Mouse (Mus musculus) ovary, postnatal 14 days (tissue): ENCODE measurements around the gene Nek9.

Experiments
- DNase-seq: peaks from one replicate; pipeline ENCODE4 v3.0.0; 2022; ENCODE audit warnings: low spot score

Gene Nek9

GRCm38 (mm10) chr12:85339243-85339729 is at the start of gene Nek9:
TSS of gene Nek9 (minus strand) at chr12:85339362.
- peak; percentile 88 for DNase-seq

DNA sequence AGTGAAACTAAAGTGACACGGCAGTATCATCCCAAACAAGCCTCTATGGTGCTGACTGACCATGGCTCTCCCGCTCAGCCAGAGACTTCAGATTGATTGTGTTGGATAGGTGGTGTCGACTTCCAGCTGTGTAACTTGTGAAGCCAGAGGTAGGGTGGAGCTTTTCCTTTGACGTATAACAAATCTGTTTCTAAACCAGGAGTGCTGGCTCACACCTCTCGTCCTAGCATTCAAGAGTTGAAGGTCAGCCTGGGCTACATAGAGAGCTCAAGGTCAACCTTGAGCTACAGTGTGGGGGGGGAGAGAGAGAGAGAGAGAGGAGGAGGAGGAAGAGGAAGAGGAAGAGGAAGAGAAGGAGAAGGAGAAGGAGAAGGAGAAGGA is 46.8 kb upstream of the Nek9 start:
- no peak for DNase-seq

GRCm38 (mm10) chr12:85385329-85385994 is 46.3 kb upstream of the Nek9 start:
- DNase-seq: no peak

DNA sequence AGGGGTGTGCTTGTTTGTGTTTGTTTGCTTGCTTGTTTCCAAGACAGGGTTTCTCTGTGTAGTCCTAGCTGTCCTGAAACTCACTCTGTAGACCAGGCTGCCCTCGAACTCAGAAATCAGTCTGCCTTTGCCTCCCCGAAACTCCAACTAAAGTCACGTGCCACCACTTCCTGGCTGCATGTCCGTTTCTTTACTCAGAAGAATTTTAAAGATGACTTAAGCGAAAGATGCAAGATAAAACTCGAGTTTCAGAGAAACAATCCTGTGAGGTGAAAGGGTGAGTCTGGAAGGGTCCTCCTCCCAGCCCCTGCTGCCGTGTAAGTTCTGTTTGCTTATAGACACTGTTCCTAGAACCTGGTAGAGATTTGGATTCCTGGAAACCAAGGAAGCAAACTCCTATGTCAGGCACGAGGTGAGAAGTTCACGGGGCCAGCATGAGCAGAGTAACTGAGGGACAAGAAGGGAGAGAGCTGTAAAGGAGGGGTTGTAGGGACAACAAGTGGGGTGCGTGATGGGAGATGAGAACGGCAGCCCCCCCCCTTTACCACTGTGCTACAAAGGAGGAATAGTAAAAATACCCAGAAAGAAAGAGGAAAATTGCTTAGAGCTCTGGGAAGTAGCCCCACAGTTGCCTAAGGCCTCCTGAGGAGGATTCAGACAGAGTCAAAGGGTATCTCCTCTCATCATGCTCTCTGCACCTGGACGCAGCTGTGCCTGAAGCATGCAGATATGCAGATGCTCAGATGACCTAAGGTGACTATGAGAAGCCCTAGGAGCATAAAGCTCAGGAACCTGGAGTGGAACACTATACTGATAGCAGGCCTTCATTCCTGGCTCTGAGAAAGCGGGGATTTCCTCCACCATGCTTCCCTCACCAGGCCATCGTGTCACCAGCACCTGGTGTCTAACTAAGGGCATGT is 43.9 kb upstream of the Nek9 start:
- no peak for DNase-seq

GRCm38 (mm10) chr12:85381570-85381969 is 42.4 kb upstream of the Nek9 start:
- DNase-seq: no peak

DNA sequence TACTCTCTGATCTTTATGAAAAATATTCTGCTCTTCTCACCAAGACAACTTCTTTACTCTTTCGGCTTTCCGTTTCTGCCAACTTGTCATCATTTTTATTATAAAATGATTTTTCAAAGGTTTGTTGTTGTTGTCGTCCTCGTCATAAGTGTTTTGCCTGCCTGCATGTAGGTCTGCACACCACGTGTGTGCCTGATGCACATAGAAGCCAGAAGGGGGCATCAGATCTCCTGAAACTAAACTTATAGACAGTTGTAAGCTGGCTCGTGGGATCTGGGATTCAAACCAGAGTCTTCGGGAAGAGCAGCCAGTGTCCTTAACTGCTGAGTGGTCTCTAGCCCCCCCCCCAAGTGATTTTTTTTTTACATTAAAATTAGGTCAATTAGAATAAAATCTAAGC is 41.8 kb upstream of the Nek9 start:
- no peak for DNase-seq

DNA sequence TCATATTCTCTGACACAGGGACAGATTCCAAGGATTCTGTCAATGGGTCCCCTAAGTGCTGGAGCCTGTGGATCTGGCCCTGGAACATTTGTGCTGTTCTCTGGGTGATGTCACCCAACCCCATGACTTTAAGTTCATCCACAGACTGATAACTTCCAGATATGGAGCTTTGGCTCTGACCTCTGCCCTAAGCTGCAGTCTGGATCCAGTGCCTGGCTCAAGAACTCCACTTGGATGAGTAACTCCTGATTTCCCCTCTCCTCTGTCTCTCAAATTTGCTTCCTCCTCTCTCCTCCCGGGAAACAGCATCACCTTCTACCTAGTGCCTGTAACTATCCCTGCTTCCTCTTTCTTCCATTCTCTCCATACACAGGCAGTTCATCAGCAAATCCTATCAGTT is 41.1 kb upstream of the Nek9 start:
- DNase-seq: no peak

DNA sequence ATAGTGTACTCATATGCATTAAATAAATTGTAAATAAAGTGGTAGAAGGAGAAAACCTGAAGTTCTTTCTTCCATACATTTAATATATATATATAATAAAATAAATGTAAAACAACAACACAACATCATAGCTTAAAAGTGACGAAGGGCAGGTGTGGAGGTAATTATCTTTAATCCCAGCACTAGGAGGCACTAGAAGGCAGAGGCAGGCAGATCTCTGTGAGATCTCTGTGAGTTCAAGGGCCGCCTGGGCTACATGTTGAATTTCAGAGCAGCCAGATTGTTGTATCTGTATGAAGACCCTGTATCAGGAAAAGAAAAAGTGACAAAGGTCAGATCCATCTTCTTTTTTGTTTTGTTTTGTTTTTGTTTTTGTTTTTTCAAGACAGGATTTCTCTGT is 39.1 kb upstream of the Nek9 start:
- no peak for DNase-seq

GRCm38 (mm10) chr12:85374561-85375272 is 35.6 kb upstream of the Nek9 start, which contains the start of gene Tmed10:
TSS of gene Tmed10 (minus strand) at chr12:85374847.
- DNase-seq: peak; percentile 78

GRCm38 (mm10) chr12:85373591-85374560 is 34.7 kb upstream of the Nek9 start:
- DNase-seq: peak; percentile 49

GRCm38 (mm10) chr12:85372068-85372665 is 33.0 kb upstream of the Nek9 start:
- no peak for DNase-seq

DNA sequence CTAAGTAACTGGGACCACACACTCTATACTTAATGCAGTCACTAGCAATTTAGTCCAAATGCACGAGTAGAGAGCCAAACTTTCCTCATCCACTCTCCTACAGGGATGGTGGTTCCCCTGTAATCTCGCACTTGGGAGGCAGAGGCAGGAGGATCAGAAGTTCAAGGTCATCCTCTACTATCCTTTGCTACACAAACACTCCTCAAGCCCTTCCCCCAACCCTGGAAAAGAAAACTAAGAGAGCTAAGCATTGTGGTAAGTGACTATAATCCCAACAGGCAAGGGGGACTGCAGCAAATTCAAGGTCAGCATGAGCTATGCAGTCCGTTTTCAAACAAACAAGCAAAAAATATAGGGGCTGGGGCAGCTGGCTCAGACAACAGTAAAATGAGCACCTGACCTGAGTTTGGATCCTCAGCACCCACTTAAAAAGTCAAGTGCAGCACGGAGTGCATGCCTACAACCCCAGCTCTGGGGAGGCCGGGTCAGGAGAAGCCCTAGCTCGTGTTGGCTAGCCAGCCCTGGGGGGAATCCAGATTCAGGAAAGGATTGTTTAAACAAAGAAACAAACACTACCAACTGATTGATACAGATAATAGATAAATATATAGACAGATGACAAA is 29.4 kb upstream of the Nek9 start:
- DNase-seq: no peak

GRCm38 (mm10) chr12:85366271-85366670 is 27.1 kb upstream of the Nek9 start:
- no peak for DNase-seq

DNA sequence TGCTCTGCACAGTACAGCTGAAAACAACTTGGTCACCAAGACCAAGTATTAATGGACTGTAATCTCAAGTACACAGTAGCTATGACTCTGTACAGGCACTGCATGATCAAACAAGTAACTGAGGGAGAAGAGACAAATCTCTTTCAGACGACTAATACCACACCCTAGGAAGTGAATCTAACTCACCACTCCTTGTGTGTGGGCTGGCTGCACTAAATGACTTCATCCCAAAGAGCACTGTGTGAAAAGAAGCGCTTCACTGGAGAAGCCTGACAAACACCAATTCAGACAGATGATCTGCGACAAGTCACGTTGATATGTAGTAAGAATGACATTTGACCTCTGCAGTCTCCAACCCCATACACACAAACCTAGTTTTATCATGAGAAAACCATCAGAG is 23.3 kb upstream of the Nek9 start:
- DNase-seq: no peak

DNA sequence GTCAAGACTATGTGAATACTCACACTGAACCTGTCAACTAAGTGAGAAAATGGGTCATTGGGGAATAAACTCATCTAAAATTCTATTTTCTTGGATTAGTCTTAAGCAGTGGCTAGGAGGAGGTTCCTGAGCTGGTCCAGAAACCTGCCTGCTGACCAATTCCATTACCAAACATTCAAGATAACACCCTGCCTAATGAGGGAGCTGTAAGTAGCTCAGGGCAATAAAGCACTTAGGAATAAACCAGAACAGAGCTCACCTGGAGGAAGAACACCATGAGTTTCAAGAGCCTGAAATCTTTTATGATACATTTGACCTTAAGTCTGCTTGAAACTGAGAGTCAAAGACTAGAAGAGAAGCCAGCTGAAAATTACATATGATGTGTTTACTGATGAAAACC is 22.4 kb upstream of the Nek9 start:
- no peak for DNase-seq

DNA sequence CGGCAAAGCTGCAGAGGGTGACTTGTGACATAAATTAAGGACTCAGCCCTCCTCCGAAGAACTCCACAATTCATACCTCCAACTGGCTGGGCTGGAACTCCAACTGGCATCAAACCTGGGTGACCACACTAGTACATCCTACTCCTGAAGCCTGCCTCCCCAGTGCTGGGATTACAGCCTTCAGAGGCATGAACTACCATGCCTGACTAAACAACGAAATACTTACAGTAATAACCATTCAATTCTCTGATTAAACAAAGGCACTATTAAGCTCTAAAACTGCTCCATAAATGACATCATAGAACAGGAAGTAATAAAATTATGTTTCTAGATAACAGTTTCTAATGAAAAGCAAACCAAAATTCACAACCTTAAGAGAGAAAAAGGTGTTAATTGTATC is 22.0 kb upstream of the Nek9 start:
- no peak for DNase-seq

DNA sequence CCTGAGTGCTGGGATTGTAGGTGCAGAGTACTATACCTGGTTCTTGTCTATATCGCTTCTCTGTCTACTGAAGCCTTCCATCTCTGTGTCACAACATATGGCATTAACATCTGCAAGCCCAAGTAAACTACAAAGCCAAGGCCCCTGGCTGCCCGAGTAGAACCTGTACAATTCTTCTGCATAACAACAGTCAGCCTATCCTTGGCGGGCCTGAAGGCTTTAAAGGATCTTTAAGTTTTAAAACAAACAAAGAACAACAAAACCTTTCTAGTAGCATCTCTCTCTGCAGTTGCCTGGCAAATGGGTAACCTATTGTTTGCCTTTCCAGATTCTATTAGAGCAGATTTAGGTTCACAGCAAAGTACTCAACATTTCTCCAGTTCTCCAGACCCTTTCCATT is 14.9 kb upstream of the Nek9 start:
- no peak for DNase-seq

GRCm38 (mm10) chr12:85350407-85351232 is 11.5 kb upstream of the Nek9 start:
- DNase-seq: no peak

DNA sequence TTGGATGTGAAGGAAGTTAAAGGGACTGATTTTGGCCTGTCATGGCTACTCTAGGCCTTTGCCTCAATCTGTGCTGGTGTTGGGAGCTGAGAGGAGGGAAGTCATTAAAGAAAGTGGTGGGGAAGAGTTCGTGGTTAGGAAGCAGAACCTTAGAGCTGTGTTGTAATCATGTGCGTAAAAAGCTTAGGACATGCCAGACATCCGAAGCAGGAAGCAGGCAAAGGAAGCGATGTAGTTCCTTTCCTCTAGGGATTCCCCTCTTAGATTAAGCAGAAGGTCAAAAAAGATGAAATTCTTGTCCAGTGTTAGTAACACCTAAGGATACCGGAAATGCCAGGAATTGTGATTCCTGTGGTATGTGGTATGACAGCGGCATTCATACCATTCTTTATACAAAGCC is 9.2 kb upstream of the Nek9 start:
- no peak for DNase-seq

GRCm38 (mm10) chr12:85347196-85347595 is 8.0 kb upstream of the Nek9 start:
- no peak for DNase-seq
